Mouse (Mus musculus): ENCODE measurements around the gene Tnc. TPM values are rescaled to one million over a fixed set of nuclear protein-coding genes. Genes with fewer than 3 reads are reported as not detected.
A peak's percentile ranks its signal among the peaks of the same experiment; 100 is the strongest.

Gene Tnc
- polyA plus RNA-seq, 1 experiment from 2014 or later: 44.1 TPM

GRCm38 (mm10) chr4:64037513-64037912 lies 9.3 kb downstream of the Tnc start:
- no peak overlapping the region for H3K4me3 ChIP-seq (replicated peaks; ENCODE audit: low read length)
- no peaks in the 10 kb centered on the region for H3K9me3 ChIP-seq (ENCODE audit: control insufficient read depth, low read length)
- no peaks in the 10 kb centered on the region for H3K27me3 ChIP-seq (replicated peaks; ENCODE audit: control insufficient read depth, insufficient read depth, low read length)
- 94% methylated on average over 2 of the region's 2 CpGs for WGBS
- H3K36me3 ChIP-seq (ENCODE audit: control insufficient read depth, insufficient read depth): no peaks in the 10 kb centered on the region
- H3K9ac ChIP-seq (replicated peaks; ENCODE audit: low read depth, low read length): no peak overlapping the region
- H3K4me2 ChIP-seq (ENCODE audit: low read length): no peak overlapping the region
- ATAC-seq: no peak
- peaks cover 4% of the 10 kb centered on the region; the same call in 1 of the 2 replicates for H3K4me1 ChIP-seq (replicated peaks; ENCODE audit: control insufficient read depth, insufficient read depth, low read length)
- no peak overlapping the region for H3K27ac ChIP-seq (ENCODE audit: low read length)

GRCm38 (mm10) chr4:64034724-64035123 lies 12.1 kb downstream of the Tnc start:
- Histone ChIP-seq H3K36me3 (ENCODE audit: control insufficient read depth, insufficient read depth) (no peaks in the 10 kb centered on the region), H3K4me2 (ENCODE audit: low read length) (no peak overlapping the region), H3K27ac (ENCODE audit: low read length) (no peak overlapping the region), H3K9me3 (ENCODE audit: control insufficient read depth, low read length) (no peaks in the 10 kb centered on the region), H3K27me3 (replicated peaks; ENCODE audit: control insufficient read depth, insufficient read depth, low read length) (no peaks in the 10 kb centered on the region), H3K4me3 (replicated peaks; ENCODE audit: low read length) (no peak overlapping the region), H3K9ac (replicated peaks; ENCODE audit: low read depth, low read length) (no peak overlapping the region), H3K4me1 (replicated peaks; ENCODE audit: control insufficient read depth, insufficient read depth, low read length) (peaks cover 4% of the 10 kb centered on the region; the same call in 1 of the 2 replicates)
- no peak for ATAC-seq
- WGBS: 89% methylated on average over 1 of the region's 1 CpGs

- WGBS: 55% methylated on average over 2 of the region's 2 CpGs
These were observed 13.6 kb downstream of the Tnc start for GRCm38 (mm10) chr4:64033191-64033590.

GRCm38 (mm10) chr4:64029486-64029885 lies 17.3 kb downstream of the Tnc start:
- Histone ChIP-seq H3K9me3 (ENCODE audit: control insufficient read depth, low read length) (no peaks in the 10 kb centered on the region), H3K27ac (ENCODE audit: low read length) (no peak overlapping the region), H3K9ac (replicated peaks; ENCODE audit: low read depth, low read length) (no peak overlapping the region), H3K4me2 (ENCODE audit: low read length) (no peak overlapping the region), H3K36me3 (ENCODE audit: control insufficient read depth, insufficient read depth) (no peaks in the 10 kb centered on the region; the same call in 1 of the 2 replicates), H3K27me3 (replicated peaks; ENCODE audit: control insufficient read depth, insufficient read depth, low read length) (no peaks in the 10 kb centered on the region), H3K4me1 (replicated peaks; ENCODE audit: control insufficient read depth, insufficient read depth, low read length) (peaks cover 4% of the 10 kb centered on the region; the same call in 1 of the 2 replicates), H3K4me3 (replicated peaks; ENCODE audit: low read length) (no peak overlapping the region)
- no peak for ATAC-seq
- 83% methylated on average over 1 of the region's 1 CpGs for WGBS

More at GRCm38 (mm10) chr4:64033191-64033590, 13.6 kb downstream of the Tnc start:
- H3K9me3 ChIP-seq (ENCODE audit: control insufficient read depth, low read length): no peaks in the 10 kb centered on the region
- H3K4me2 ChIP-seq (ENCODE audit: low read length): no peak overlapping the region
- no peaks in the 10 kb centered on the region for H3K36me3 ChIP-seq (ENCODE audit: control insufficient read depth, insufficient read depth)
- H3K4me3 ChIP-seq (replicated peaks; ENCODE audit: low read length): no peak overlapping the region
- no peak overlapping the region for H3K9ac ChIP-seq (replicated peaks; ENCODE audit: low read depth, low read length)
- no peaks in the 10 kb centered on the region for H3K27me3 ChIP-seq (replicated peaks; ENCODE audit: control insufficient read depth, insufficient read depth, low read length)
- H3K4me1 ChIP-seq (replicated peaks; ENCODE audit: control insufficient read depth, insufficient read depth, low read length): peaks cover 4% of the 10 kb centered on the region; the same call in 1 of the 2 replicates
- H3K27ac ChIP-seq (ENCODE audit: low read length): no peak overlapping the region
- peak; percentile 36; the same call in 1 of the 2 replicates for ATAC-seq

GRCm38 (mm10) chr4:64025591-64025990 lies 21.2 kb downstream of the Tnc start:
- Histone ChIP-seq H3K27ac (ENCODE audit: low read length) (no peak overlapping the region), H3K9ac (replicated peaks; ENCODE audit: low read depth, low read length) (no peak overlapping the region), H3K4me3 (replicated peaks; ENCODE audit: low read length) (no peak overlapping the region), H3K36me3 (ENCODE audit: control insufficient read depth, insufficient read depth) (no peaks in the 10 kb centered on the region; the same call in 1 of the 2 replicates), H3K27me3 (replicated peaks; ENCODE audit: control insufficient read depth, insufficient read depth, low read length) (no peaks in the 10 kb centered on the region), H3K4me2 (ENCODE audit: low read length) (no peak overlapping the region), H3K4me1 (replicated peaks; ENCODE audit: control insufficient read depth, insufficient read depth, low read length) (no peaks in the 10 kb centered on the region), H3K9me3 (ENCODE audit: control insufficient read depth, low read length) (no peaks in the 10 kb centered on the region)
- no peak for ATAC-seq
- 85% methylated on average over 6 of the region's 6 CpGs for WGBS

GRCm38 (mm10) chr4:64024041-64024779 lies 22.6 kb downstream of the Tnc start:
- ATAC-seq: no peak
- WGBS: 54% methylated on average over 4 of the region's 4 CpGs
- no peak overlapping the region for H3K27ac ChIP-seq (ENCODE audit: low read length)

GRCm38 (mm10) chr4:64020930-64021589 lies 25.8 kb downstream of the Tnc start:
- H3K4me2 ChIP-seq (ENCODE audit: low read length): no peak overlapping the region
- H3K36me3 ChIP-seq (ENCODE audit: control insufficient read depth, insufficient read depth): no peaks in the 10 kb centered on the region; the same call in 1 of the 2 replicates
- no peaks in the 10 kb centered on the region for H3K9me3 ChIP-seq (ENCODE audit: control insufficient read depth, low read length)
- no peaks in the 10 kb centered on the region for H3K27me3 ChIP-seq (replicated peaks; ENCODE audit: control insufficient read depth, insufficient read depth, low read length)
- H3K4me3 ChIP-seq (replicated peaks; ENCODE audit: low read length): no peak overlapping the region
- H3K9ac ChIP-seq (replicated peaks; ENCODE audit: low read depth, low read length): no peak overlapping the region
- no peak for ATAC-seq
- H3K4me1 ChIP-seq (replicated peaks; ENCODE audit: control insufficient read depth, insufficient read depth, low read length): no peaks in the 10 kb centered on the region
- WGBS: 92% methylated on average over 10 of the region's 10 CpGs
- no peak overlapping the region for H3K27ac ChIP-seq (ENCODE audit: low read length)

More at GRCm38 (mm10) chr4:64024041-64024779, 22.6 kb downstream of the Tnc start:
- no peak overlapping the region for H3K4me3 ChIP-seq (replicated peaks; ENCODE audit: low read length)
- no peaks in the 10 kb centered on the region for H3K4me1 ChIP-seq (replicated peaks; ENCODE audit: control insufficient read depth, insufficient read depth, low read length)
- no peaks in the 10 kb centered on the region for H3K9me3 ChIP-seq (ENCODE audit: control insufficient read depth, low read length)
- H3K4me2 ChIP-seq (ENCODE audit: low read length): no peak overlapping the region
- no peaks in the 10 kb centered on the region for H3K27me3 ChIP-seq (replicated peaks; ENCODE audit: control insufficient read depth, insufficient read depth, low read length)
- H3K36me3 ChIP-seq (ENCODE audit: control insufficient read depth, insufficient read depth): no peaks in the 10 kb centered on the region; the same call in 1 of the 2 replicates
- H3K9ac ChIP-seq (replicated peaks; ENCODE audit: low read depth, low read length): no peak overlapping the region

- no peaks in the 10 kb centered on the region for H3K9me3 ChIP-seq (ENCODE audit: control insufficient read depth, low read length)
- no peak overlapping the region for H3K4me2 ChIP-seq (ENCODE audit: low read length)
- 94% methylated on average over 8 of the region's 8 CpGs for WGBS
- H3K27ac ChIP-seq (ENCODE audit: low read length): no peak overlapping the region
- H3K36me3 ChIP-seq (ENCODE audit: control insufficient read depth, insufficient read depth): no peaks in the 10 kb centered on the region; the same call in 1 of the 2 replicates
- no peaks in the 10 kb centered on the region for H3K27me3 ChIP-seq (replicated peaks; ENCODE audit: control insufficient read depth, insufficient read depth, low read length)
- H3K9ac ChIP-seq (replicated peaks; ENCODE audit: low read depth, low read length): no peak overlapping the region
- no peaks in the 10 kb centered on the region for H3K4me1 ChIP-seq (replicated peaks; ENCODE audit: control insufficient read depth, insufficient read depth, low read length)
- ATAC-seq: no peak
- H3K4me3 ChIP-seq (replicated peaks; ENCODE audit: low read length): no peak overlapping the region
These were observed 26.7 kb downstream of the Tnc start for GRCm38 (mm10) chr4:64020151-64020550.

GRCm38 (mm10) chr4:64011308-64011707 lies 35.5 kb downstream of the Tnc start:
- H3K4me2 ChIP-seq (ENCODE audit: low read length): no peak overlapping the region
- no peak for ATAC-seq
- no peaks in the 10 kb centered on the region for H3K27me3 ChIP-seq (replicated peaks; ENCODE audit: control insufficient read depth, insufficient read depth, low read length)
- WGBS: 37% methylated on average over 2 of the region's 2 CpGs
- H3K27ac ChIP-seq (ENCODE audit: low read length): no peak overlapping the region
- no peak overlapping the region for H3K9ac ChIP-seq (replicated peaks; ENCODE audit: low read depth, low read length)
- no peak overlapping the region for H3K4me3 ChIP-seq (replicated peaks; ENCODE audit: low read length)
- no peaks in the 10 kb centered on the region for H3K9me3 ChIP-seq (ENCODE audit: control insufficient read depth, low read length)
- H3K36me3 ChIP-seq (ENCODE audit: control insufficient read depth, insufficient read depth): no peaks in the 10 kb centered on the region
- no peaks in the 10 kb centered on the region for H3K4me1 ChIP-seq (replicated peaks; ENCODE audit: control insufficient read depth, insufficient read depth, low read length)
